Mouse (Mus musculus) ES-E14 (cell line): ENCODE measurements around the gene Cdkl1.

Experiments
- CHD2 ChIP-seq: IDR thresholded peaks from 2 replicates; pipeline ENCODE4 v1.6.1; 2014; ENCODE audit warnings: mild to moderate bottlenecking, low read depth, low read length, inconsistent platforms
- HCFC1 ChIP-seq: IDR thresholded peaks from 2 replicates; pipeline ENCODE4 v1.6.1; 2012; ENCODE audit warnings: low read length, inconsistent platforms, borderline replicate concordance; ENCODE audit not compliant: insufficient read depth
- MAFK ChIP-seq: IDR thresholded peaks from 2 replicates; pipeline ENCODE4 v1.6.1; 2014; ENCODE audit warnings: mild to moderate bottlenecking, low read depth, low read length, inconsistent platforms; ENCODE audit not compliant: insufficient read depth
- ZC3H11A ChIP-seq: IDR thresholded peaks from 2 replicates; pipeline ENCODE4 v1.6.1; 2012; ENCODE audit warnings: low read depth, mild to moderate bottlenecking, inconsistent platforms, low read length, borderline replicate concordance

DNA sequence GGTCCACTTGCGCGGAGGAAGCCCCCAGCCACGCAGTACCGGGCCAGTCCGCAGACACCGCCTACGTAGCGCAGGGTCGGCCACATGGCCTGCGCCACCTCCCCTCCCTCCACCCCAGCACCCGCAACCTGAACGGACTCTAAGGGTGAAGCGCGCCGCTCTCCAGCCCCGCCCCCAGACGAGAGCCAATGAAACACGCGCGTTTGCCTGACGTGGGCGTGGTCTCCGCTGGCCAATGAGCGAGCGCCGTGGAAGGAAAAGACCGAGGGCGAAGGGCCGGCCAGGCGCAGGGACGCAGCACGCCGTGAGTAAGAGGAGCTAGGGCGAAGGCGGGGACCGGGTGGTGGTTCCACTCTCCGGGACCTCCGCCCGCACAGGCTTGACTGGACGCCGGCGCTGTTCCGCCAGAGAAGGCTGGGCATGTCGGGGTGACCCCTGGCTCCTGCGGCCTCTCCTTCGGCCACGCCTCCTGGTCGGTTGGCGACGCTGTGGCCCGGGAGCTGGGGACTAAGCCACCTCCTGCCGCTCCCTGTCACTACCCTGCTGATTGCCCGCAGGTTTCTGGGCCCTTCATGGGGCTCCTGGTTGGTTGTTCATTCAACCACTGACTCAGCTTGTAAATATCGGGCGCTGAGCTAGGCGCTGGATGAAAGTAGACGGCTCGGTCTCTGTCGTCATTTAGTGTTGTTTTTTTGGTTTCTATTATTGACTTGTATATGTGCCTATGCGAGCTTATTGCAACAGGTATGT is 66.2 kb downstream of the Cdkl1 start, which contains the start of the genes L2hgdh and Atp5s:
- TF ChIP-seq MAFK (no peak), CHD2 (no peak), HCFC1 (no peak), ZC3H11A (no peak)
